Mouse (Mus musculus): ENCODE data around the gene Tsfm.

GRCm38 (mm10) chr10:127049395-127050118, 18.9 kb upstream of the Tsfm start:
- TF ChIP-seq GATA1 (IDR thresholded peaks at IDR 0.05; ENCODE audit: borderline replicate concordance, low read length) (no peak), FLI1 (IDR thresholded peaks at IDR 0.05; ENCODE audit: low read length) (no peak)

All from megakaryocyte, embryonic 14.5 days (primary cell).